10 mouse cellular contexts compared by ENCODE assay signal in the genomic region with DNA sequence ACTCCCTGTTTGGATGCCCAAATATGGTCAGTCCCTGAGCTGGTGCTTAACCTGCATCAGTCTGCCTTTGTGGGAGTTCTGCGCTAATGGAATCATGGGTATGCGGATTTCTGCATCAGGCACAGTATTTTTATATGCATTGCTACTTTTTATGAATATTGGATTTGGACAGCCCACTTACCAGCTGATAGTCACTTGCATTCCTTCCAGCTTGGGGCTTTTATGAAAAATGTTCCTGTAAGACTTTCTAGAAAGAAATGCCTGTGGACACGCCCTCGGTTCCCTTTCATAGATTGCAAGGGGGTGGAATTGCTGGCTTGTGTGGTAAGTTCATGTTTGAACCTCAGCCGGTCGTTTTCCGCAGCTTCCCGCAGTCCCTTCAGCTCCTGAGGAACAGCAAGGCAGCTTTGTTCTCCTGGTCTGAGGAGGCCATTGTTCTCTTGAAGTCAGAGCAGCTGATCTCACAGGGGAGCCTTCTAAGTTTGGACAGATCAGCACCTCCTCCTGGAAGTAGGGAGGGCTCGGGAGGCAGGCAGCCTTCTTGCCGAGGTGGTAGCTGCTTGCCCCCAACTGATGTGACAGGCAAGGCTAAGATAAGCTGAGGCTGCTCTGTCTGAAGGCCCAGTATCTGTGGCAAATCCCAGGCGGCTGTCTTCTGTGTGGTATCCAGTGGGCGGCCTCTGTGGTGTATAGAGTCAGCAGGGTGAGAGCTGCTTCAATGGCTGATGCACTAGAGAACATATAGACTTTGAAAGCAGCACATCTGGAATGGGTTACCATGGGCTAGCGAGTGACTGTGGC.
DNase-seq lines count a peak whose midpoint lies in the region; ATAC-seq lines count a peak whose summit lies in the region.
"Had no signal": no experiment of that assay in that cellular context is flagged by ENCODE, and none has a peak within 500 bp of the region (broad histone marks: within the 10 kb centered on the region; RNA-seq: fewer than 3 reads in every experiment).

No protein-coding gene starts in this region.

- peak; percentile 62 for DNase-seq in forebrain, embryonic 11.5 days (ENCODE audit: low spot score)
- peak; percentile 35 for DNase-seq in forelimb bud, embryonic 11.5 days (ENCODE audit: low read depth, low spot score)
- DNase-seq in ovary, postnatal 10 days (ENCODE audit: low spot score), result no peak
- no peak for DNase-seq in kidney, postnatal 14 days
- DNase-seq: heart, adult 2 months; thymus, postnatal 36 days had no signal

- no peaks in the 10 kb centered on the region; the same call in 1 of the 2 replicates for H3K27me3 ChIP-seq in forebrain, embryonic 11.5 days (ENCODE audit: control insufficient read depth, insufficient read depth, low read length)
- 0 out of 2 replicates have a peak, but pooled peaks cover 3% of the 10 kb centered on the region for H3K27me3 ChIP-seq in forebrain, embryonic 13.5 days
- H3K27me3 ChIP-seq in megakaryocyte, embryonic 14.5 days (replicated peaks), result peaks cover 25% of the 10 kb centered on the region
- no peaks in the 10 kb centered on the region; the same call in 1 of the 2 replicates for H3K27me3 ChIP-seq in neural tube, embryonic 13.5 days

- ATAC-seq in forebrain, embryonic 11.5 days (replicated peaks; ENCODE audit: low FRiP score), result peak; percentile 21; the same call in 1 of the 2 replicates
- ATAC-seq in forebrain, embryonic 13.5 days, result no peak
- no peak for ATAC-seq in megakaryocyte, adult 5-6 weeks (ENCODE audit: poor library complexity, severe bottlenecking)
- no peak for ATAC-seq in neural tube, embryonic 13.5 days (ENCODE audit: low read depth)

- no peak overlapping the region for H3K9ac ChIP-seq in forebrain, embryonic 11.5 days (ENCODE audit: low read length)
- H3K9ac ChIP-seq in forebrain, embryonic 13.5 days, result no peak overlapping the region
- H3K9ac ChIP-seq in neural tube, embryonic 13.5 days, result no peak overlapping the region

- H3K4me1 ChIP-seq in forebrain, embryonic 11.5 days (replicated peaks; ENCODE audit: control insufficient read depth, insufficient read depth, low read length), result peaks cover 8% of the 10 kb centered on the region; the same call in 1 of the 2 replicates
- H3K4me1 ChIP-seq in forebrain, embryonic 13.5 days, result peaks cover 15% of the 10 kb centered on the region
- peaks cover 52% of the 10 kb centered on the region for H3K4me1 ChIP-seq in megakaryocyte, embryonic 14.5 days
- H3K4me1 ChIP-seq in neural tube, embryonic 13.5 days (replicated peaks), result peaks cover 15% of the 10 kb centered on the region

- 16% methylated on average over 13 of the region's 13 CpGs for WGBS in forebrain, embryonic 11.5 days
- WGBS in forebrain, embryonic 13.5 days, result 16% methylated on average over 13 of the region's 13 CpGs
- WGBS in neural tube, embryonic 13.5 days, result 20% methylated on average over 13 of the region's 13 CpGs

- H3K9me3 ChIP-seq in forebrain, embryonic 11.5 days (ENCODE audit: control insufficient read depth, low read length), result no peaks in the 10 kb centered on the region
- no peaks in the 10 kb centered on the region for H3K9me3 ChIP-seq in forebrain, embryonic 13.5 days (replicated peaks)
- H3K9me3 ChIP-seq in megakaryocyte, embryonic 14.5 days, result no peaks in the 10 kb centered on the region
- H3K9me3 ChIP-seq in neural tube, embryonic 13.5 days, result no peaks in the 10 kb centered on the region

- H3K27ac ChIP-seq in forebrain, embryonic 11.5 days (ENCODE audit: low read depth, low read length), result no peak overlapping the region
- H3K27ac ChIP-seq in forebrain, embryonic 13.5 days, result no peak overlapping the region
- H3K27ac ChIP-seq in neural tube, embryonic 13.5 days (replicated peaks), result peak overlapping the region; percentile 62
- H3K27ac ChIP-seq: heart, adult 2 months had no signal

- no peaks in the 10 kb centered on the region for H3K36me3 ChIP-seq in forebrain, embryonic 11.5 days (ENCODE audit: control insufficient read depth, insufficient read depth, low read length)
- no peaks in the 10 kb centered on the region for H3K36me3 ChIP-seq in forebrain, embryonic 13.5 days (ENCODE audit: poor library complexity, severe bottlenecking)
- no peaks in the 10 kb centered on the region for H3K36me3 ChIP-seq in megakaryocyte, embryonic 14.5 days (replicated peaks; ENCODE audit: low read length)
- H3K36me3 ChIP-seq in neural tube, embryonic 13.5 days, result no peaks in the 10 kb centered on the region

- no peak overlapping the region for H3K4me3 ChIP-seq in forebrain, embryonic 11.5 days (ENCODE audit: low read depth, low read length)
- H3K4me3 ChIP-seq in forebrain, embryonic 13.5 days, result no peak overlapping the region
- H3K4me3 ChIP-seq in megakaryocyte, embryonic 14.5 days (replicated peaks), result peak overlapping the region; percentile 69
- no peak overlapping the region for H3K4me3 ChIP-seq in neural tube, embryonic 13.5 days
- H3K4me3 ChIP-seq: heart, adult 2 months had no signal

- peak overlapping the region; percentile 29; the same call in 1 of the 2 replicates for H3K4me2 ChIP-seq in forebrain, embryonic 11.5 days (ENCODE audit: low read depth, low read length, severe bottlenecking)
- no peak overlapping the region; the same call in 1 of the 2 replicates for H3K4me2 ChIP-seq in forebrain, embryonic 13.5 days
- H3K4me2 ChIP-seq in neural tube, embryonic 13.5 days, result no peak overlapping the region

Comparison
In these comparisons a context has a peak if more than half of its experiments do, and no peak if none do; other contexts are left out.
1. DNase-seq: peak in forebrain, embryonic 11.5 days (single experiment) and forelimb bud, embryonic 11.5 days (single experiment); none in ovary, postnatal 10 days (single experiment) and kidney, postnatal 14 days (single experiment).